Mouse (Mus musculus) kidney, adult 18-20 months (tissue): ENCODE data around the gene Dab2ip.

ENCODE experiments used
- DNase-seq: peaks from one replicate; pipeline ENCODE4 v3.0.0; 2021

Gene Dab2ip

DNA sequence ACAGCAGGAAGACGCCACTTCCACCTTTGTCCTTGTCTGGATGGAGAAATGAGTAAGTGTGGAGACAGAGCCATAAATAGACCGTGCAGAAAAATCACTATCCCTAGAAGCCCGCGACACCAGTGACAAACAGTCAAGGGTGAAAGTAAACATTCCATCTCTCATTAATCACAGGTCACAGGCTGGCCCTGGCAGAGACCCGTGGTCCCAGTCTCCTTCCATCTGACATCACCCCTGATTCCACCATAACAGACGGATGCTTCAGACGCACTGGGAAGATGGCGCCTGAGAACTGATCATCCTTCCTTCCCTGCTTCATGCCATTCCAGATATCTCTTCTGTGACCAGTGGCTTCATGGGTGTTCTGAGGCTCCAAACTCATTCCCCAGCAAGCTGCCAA is 206.3 kb downstream of the Dab2ip start:
- DNase-seq: no peak

DNA sequence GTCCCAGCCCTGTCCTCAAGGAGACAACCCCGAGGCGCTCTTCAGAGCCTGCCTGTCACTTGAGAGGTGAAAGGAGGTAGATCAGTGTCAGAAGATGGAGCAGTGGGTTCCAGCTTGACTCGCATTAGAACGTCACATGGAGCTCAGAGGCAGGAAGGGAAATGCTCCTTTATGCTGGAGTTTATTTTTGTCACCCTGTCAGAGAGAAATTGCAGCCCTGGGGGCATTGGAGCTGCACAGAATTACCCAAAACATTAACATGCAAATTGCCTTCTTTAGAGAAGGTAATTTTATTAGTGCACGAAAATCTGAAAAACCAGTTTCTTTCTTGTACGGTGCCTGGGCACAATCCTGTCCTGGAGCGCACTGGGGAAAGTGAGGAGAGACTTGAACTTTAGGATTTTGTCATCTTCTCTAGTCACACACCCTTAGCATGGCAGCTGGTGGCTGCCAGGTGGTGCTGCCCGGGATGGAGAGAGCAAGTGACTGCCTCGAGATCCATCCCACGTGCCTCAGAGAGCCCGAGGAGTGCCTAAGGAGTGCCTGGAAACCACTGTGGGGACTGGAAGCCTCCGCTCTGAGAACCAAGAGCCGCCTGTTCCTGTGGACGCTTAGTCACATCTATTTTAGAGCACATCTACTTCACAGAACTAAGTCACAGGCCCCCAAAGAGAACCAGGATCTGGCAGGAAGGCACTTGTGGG is 209.9 kb downstream of the Dab2ip start:
- DNase-seq: peak; percentile 17

DNA sequence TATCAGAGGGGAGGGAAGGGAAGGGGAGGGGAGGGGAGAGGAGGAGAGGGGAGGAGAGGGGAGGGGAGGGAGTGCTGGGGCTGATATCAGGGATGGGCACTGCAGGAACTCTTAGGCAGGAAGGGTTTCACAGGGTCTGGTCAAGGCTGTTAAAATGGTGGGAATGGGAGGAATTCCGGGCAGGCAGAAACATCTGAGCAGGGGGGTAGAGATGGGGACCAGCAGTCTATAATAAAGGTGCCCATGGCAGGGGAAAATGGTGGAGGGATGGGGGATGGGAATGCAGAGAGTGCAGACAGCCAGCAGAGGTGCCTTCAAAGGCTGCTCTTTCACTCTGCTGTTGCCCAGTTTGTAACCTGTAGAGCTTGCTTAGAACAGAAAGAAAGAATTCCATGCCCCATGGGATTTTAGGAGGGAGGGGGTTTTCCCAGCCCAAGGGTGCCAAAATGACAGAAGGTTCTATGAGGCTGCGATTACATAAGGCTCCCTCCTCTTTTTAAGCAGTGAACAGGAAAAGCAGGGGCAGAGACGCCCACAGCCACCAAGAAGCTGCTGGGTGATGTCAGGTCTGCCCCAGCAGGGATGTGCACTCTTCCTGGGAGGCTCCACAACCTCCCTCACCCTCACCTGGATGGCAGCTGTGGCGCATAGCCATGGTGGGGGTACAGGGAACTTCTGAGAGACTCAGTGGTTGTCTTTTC is 210.6 kb downstream of the Dab2ip start:
- DNase-seq: no peak

DNA sequence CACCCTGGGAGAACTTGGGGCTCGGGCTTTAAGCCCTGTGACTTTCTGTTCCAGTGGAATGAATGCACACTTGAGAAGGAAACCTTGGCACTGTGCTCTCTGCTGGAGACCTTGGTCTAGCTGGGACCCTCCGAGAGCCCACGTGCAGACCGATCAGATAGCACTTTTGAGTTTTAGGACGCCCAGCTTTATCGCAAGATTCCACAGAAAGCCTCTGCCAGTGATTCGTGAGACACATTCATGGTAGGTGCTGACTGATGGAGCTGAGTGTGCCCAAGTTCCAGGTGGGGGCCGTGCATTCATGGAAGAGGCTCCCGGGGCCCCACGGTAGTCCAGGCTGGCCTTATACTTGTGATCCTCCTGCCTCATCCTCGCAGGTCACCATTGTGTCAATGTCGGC is 211.3 kb downstream of the Dab2ip start:
- DNase-seq: no peak

DNA sequence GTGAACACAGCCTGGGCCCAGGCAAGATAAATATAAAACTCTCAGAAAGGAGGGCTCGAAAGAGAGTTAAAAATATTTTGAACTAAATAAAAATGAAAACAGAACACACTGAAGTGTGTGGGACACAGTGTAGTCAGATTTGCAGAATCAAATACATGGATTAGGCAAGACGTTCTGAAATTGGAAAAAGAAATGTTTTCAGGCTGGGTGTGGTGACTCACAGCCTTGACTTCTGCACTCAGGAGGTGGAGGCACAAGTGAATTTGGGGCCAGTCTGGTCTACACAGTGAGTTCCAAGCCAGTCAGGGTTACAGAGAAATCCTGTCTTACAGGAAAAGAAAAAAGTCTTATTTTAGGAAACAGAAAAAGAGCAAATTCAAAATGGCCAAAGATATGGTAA is 212.5 kb downstream of the Dab2ip start:
- no peak for DNase-seq

DNA sequence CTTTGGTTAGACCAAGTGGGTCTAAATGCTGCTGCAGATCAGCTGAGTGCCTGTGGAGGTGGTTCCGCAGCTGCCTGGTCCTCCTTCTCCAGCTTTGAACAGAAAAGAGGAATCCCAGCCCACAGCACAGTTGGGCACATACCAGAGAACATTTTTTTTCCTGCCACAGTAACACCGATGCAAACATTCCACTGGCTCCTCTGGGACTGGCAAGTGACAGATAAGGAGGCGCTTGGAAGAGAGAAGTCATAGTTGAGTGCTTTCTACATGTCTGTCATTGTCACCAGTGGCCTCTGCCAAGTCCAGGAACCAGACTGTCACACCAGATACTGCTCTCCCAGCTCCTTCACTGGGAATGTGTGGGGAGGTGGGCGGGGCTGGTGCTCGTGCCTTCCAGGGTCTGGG is 217.6 kb downstream of the Dab2ip start:
- no peak for DNase-seq

DNA sequence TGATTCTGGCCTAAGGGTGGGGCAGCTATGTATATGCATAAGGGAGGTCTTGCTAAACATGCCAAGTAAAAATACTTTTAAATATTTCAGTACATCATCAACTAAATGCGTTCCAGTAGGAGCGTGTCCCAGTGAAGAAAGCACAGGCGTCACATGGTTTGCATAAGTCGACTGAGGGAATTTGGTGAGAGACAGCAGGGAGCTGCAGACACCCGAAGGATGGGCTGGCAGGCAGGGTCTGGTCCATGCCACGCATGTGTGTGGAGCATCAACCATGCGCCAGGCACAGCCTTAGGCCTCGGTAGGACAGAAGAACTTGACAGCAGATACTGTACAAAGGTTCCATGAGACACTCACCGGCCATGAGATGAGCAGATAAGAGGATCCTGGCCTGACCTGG is 218.9 kb downstream of the Dab2ip start:
- DNase-seq: no peak

DNA sequence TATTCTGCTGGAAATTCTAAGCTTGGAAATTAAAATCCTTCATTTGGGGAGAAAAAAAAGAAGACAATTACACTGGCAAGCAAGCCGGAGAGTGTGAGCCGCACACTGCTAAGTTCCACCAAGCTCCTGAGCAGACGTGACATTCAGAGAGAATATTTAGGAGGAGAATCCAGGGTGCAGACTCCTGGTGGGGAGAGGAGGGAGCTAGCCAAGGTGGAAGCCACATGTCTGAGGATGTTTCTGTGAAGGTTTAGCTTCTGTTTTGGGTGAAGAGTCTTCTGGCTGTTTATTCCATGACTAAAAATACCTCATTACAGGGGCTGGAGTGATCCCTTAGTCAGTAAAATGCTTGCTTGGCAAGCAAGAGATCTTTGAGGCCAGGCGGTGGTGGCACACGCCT is 221.2 kb downstream of the Dab2ip start:
- DNase-seq: no peak
